Mouse (Mus musculus) E14TG2a.4 (cell line): ENCODE measurements around the gene Pkig.

Source experiments
- CTCF ChIP-seq: conservative IDR thresholded peaks from 2 replicates; pipeline ENCODE4 v1.5.1; 2014; ENCODE audit warnings: low read length
- NANOG ChIP-seq: IDR thresholded peaks from 2 replicates; pipeline ENCODE4 v1.6.1; 2014; ENCODE audit warnings: borderline replicate concordance, low read length, mixed read lengths

GRCm38 (mm10) chr2:163663930-163664329 lies 5.7 kb downstream of the Pkig start:
- TF ChIP-seq CTCF (no peak), NANOG (no peak)
